Mouse (Mus musculus) CD4-positive helper T cell, adult 2 months (primary cell): ENCODE measurements around the gene Lamtor2.

Experiments used
- DNase-seq: peaks from one replicate; pipeline ENCODE4 v3.0.0-alpha.2; 2012; ENCODE audit warnings: low read depth, missing footprints, low spot score

Gene Lamtor2

GRCm38 (mm10) chr3:88526157-88527131 is 26.4 kb downstream of the Lamtor2 start:
- DNase-seq, result peak; percentile 87

- no peak for DNase-seq
Observed at GRCm38 (mm10) chr3:88525021-88525420, 27.9 kb downstream of the Lamtor2 start.

GRCm38 (mm10) chr3:88523027-88523426 is 29.8 kb downstream of the Lamtor2 start:
- no peak for DNase-seq

- peak; percentile 90 for DNase-seq
Observed at GRCm38 (mm10) chr3:88521803-88522331, 31.0 kb downstream of the Lamtor2 start.

GRCm38 (mm10) chr3:88521156-88521555 is 31.7 kb downstream of the Lamtor2 start:
- no peak for DNase-seq

- DNase-seq, result peak; percentile 27
Observed at GRCm38 (mm10) chr3:88520078-88520477, 32.8 kb downstream of the Lamtor2 start.

- DNase-seq, result no peak
Observed at GRCm38 (mm10) chr3:88518411-88518810, 34.5 kb downstream of the Lamtor2 start.

GRCm38 (mm10) chr3:88516407-88516806 is 36.5 kb downstream of the Lamtor2 start:
- DNase-seq, result no peak

- DNase-seq, result no peak
Observed at GRCm38 (mm10) chr3:88515095-88515386, 37.8 kb downstream of the Lamtor2 start.

GRCm38 (mm10) chr3:88514231-88515094 is 38.4 kb downstream of the Lamtor2 start:
- DNase-seq, result peak; percentile 51

GRCm38 (mm10) chr3:88513546-88514115 is 39.2 kb downstream of the Lamtor2 start:
- peak; percentile 84 for DNase-seq

- peak; percentile 74 for DNase-seq
Observed at GRCm38 (mm10) chr3:88512896-88513545, 39.9 kb downstream of the Lamtor2 start.

- DNase-seq, result peak; percentile 85
Observed at GRCm38 (mm10) chr3:88512141-88512895, 40.6 kb downstream of the Lamtor2 start.

- DNase-seq, result peak; percentile 54
Observed at GRCm38 (mm10) chr3:88511559-88511958, 41.3 kb downstream of the Lamtor2 start.

GRCm38 (mm10) chr3:88510421-88511289 is 42.2 kb downstream of the Lamtor2 start:
- peak; percentile 78 for DNase-seq

- DNase-seq, result peak; percentile 100
Observed at GRCm38 (mm10) chr3:88509692-88510420, 43.0 kb downstream of the Lamtor2 start, which contains the start of gene Lmna. Lmna (minus strand) TSS chr3:88509956.

- DNase-seq, result no peak
Observed at GRCm38 (mm10) chr3:88509250-88509649, 43.6 kb downstream of the Lamtor2 start.

- no peak for DNase-seq
Observed at GRCm38 (mm10) chr3:88505765-88506164, 47.1 kb downstream of the Lamtor2 start.

- DNase-seq, result no peak
Observed at GRCm38 (mm10) chr3:88505081-88505480, 47.8 kb downstream of the Lamtor2 start.
